Mouse (Mus musculus): ENCODE data around the gene Kdm5c.
"Not testable (repeated sequence)": the region's sequence is repeated elsewhere in the genome, so short reads cannot be mapped to it uniquely, and the experiment has no call there.

Kdm5c gene

GRCm38 (mm10) chrX:152232781-152233763 is at the start of gene Kdm5c:
Kdm5c (plus strand) TSS chrX:152233020.
- peak; percentile 91 to 96 for DNase-seq (ENCODE audit: low spot score in 2 of 2)

GRCm38 (mm10) chrX:152187151-152187550 is 45.7 kb upstream of the Kdm5c start:
- DNase-seq (ENCODE audit: low spot score in 2 of 2): no peak

- no peak for DNase-seq (ENCODE audit: low spot score in 2 of 2)
Measured at GRCm38 (mm10) chrX:152191266-152191665, 41.6 kb upstream of the Kdm5c start.

GRCm38 (mm10) chrX:152197814-152198648 is 34.8 kb upstream of the Kdm5c start:
- DNase-seq (ENCODE audit: low spot score in 2 of 2): no peak

GRCm38 (mm10) chrX:152201737-152202421 is 30.9 kb upstream of the Kdm5c start:
- DNase-seq (ENCODE audit: low spot score in 2 of 2): no peak

GRCm38 (mm10) chrX:152202422-152203103 is 30.3 kb upstream of the Kdm5c start:
- no peak for DNase-seq (ENCODE audit: low spot score in 2 of 2)

GRCm38 (mm10) chrX:152203247-152203646 is 29.6 kb upstream of the Kdm5c start:
- DNase-seq (ENCODE audit: low spot score in 2 of 2): no peak

- no peak for DNase-seq (ENCODE audit: low spot score in 2 of 2)
Measured at GRCm38 (mm10) chrX:152205486-152205885, 27.3 kb upstream of the Kdm5c start.

GRCm38 (mm10) chrX:152214703-152215102 is 18.1 kb upstream of the Kdm5c start:
- no peak for DNase-seq (ENCODE audit: low spot score in 2 of 2)

GRCm38 (mm10) chrX:152218529-152218928 is 14.3 kb upstream of the Kdm5c start:
- DNase-seq (ENCODE audit: low spot score in 2 of 2): no peak

- DNase-seq (ENCODE audit: low spot score in 2 of 2): no peak
Measured at GRCm38 (mm10) chrX:152221721-152222120, 11.1 kb upstream of the Kdm5c start.

GRCm38 (mm10) chrX:152222226-152222625 is 10.6 kb upstream of the Kdm5c start:
- no peak for DNase-seq (ENCODE audit: low spot score in 2 of 2)

GRCm38 (mm10) chrX:152223313-152223712 is 9.5 kb upstream of the Kdm5c start:
- no peak for DNase-seq (ENCODE audit: low spot score in 2 of 2)

GRCm38 (mm10) chrX:152224280-152224679 is 8.5 kb upstream of the Kdm5c start:
- no peak for DNase-seq (ENCODE audit: low spot score in 2 of 2)

GRCm38 (mm10) chrX:152234125-152234524 is 1.3 kb downstream of the Kdm5c start:
- DNase-seq (ENCODE audit: low spot score in 2 of 2): peak in 1 of 2 experiments; percentile 30

GRCm38 (mm10) chrX:152235758-152236157 is 2.9 kb downstream of the Kdm5c start:
- no peak for DNase-seq (ENCODE audit: low spot score in 2 of 2)

- DNase-seq (ENCODE audit: low spot score in 2 of 2): not testable (repeated sequence)
Measured at GRCm38 (mm10) chrX:152243140-152243539, 10.3 kb downstream of the Kdm5c start.

GRCm38 (mm10) chrX:152244492-152245189 is 11.8 kb downstream of the Kdm5c start:
- DNase-seq (ENCODE audit: low spot score in 2 of 2): no peak

GRCm38 (mm10) chrX:152271189-152271588 is 38.4 kb downstream of the Kdm5c start:
- DNase-seq (ENCODE audit: low spot score in 2 of 2): no peak

GRCm38 (mm10) chrX:152279384-152279783 is 46.6 kb downstream of the Kdm5c start:
- DNase-seq (ENCODE audit: low spot score in 2 of 2): no peak

- no peak for DNase-seq (ENCODE audit: low spot score in 2 of 2)
Measured at GRCm38 (mm10) chrX:152284746-152285145, 51.9 kb downstream of the Kdm5c start.

Measured in natural killer cell, adult 2 months (primary cell).